Mouse (Mus musculus) small intestine, adult 2 months (tissue): Measurements from ENCODE around the gene Cib1. TPM values are rescaled to one million over a fixed set of nuclear protein-coding genes. Genes with fewer than 3 reads are reported as not detected.

Experiments used
- H3K27ac ChIP-seq: fragments of 200-500 bp; 2 replicates; pipeline ENCODE4 v1.5.1; 2012; ENCODE audit warnings: low read depth, low read length, control low read depth, inconsistent platforms; ENCODE audit not compliant: insufficient read depth
- H3K27me3 ChIP-seq: fragments of 200-500 bp; 2 replicates; pipeline ENCODE4 v1.6.1; 2012; ENCODE audit warnings: mild to moderate bottlenecking, moderate library complexity, low read length, inconsistent platforms; ENCODE audit not compliant: control insufficient read depth, insufficient read depth
- H3K36me3 ChIP-seq: fragments of 200-500 bp; 2 replicates; pipeline ENCODE4 v1.6.1; 2012; ENCODE audit warnings: mild to moderate bottlenecking, low read length, control low read depth, inconsistent platforms; ENCODE audit not compliant: control insufficient read depth, insufficient read depth
- H3K4me1 ChIP-seq: fragments of 200-500 bp; 2 replicates; pipeline ENCODE4 v1.6.1; 2012; ENCODE audit warnings: low read length, inconsistent platforms, mixed read lengths; ENCODE audit not compliant: control insufficient read depth, insufficient read depth, insufficient read length
- H3K4me3 ChIP-seq: fragments of 200-500 bp; 2 replicates; pipeline ENCODE4 v1.5.1; 2012; ENCODE audit warnings: low read depth, mild to moderate bottlenecking, control low read depth, inconsistent platforms, low read length, moderate library complexity
- CTCF ChIP-seq: fragments of 200-500 bp; IDR thresholded peaks from 2 replicates; pipeline ENCODE4 v1.5.1; 2012; ENCODE audit warnings: low read depth, mild to moderate bottlenecking, control low read depth, inconsistent platforms, low read length, moderate library complexity, mixed read lengths; ENCODE audit not compliant: insufficient replicate concordance, insufficient read length; ENCODE audit errors: extremely low read depth
- POLR2A ChIP-seq: fragments of 200-500 bp; IDR thresholded peaks from 2 replicates; pipeline ENCODE4 v1.6.1; 2012; ENCODE audit warnings: low read depth, mild to moderate bottlenecking, control low read depth, inconsistent platforms, low read length, moderate library complexity
- WGBS: fragments of 180-500 bp; shearing (Covaris S2); methylation state at CpG from one replicate; pipeline ENCODE4 v1.1.7; 2018; 5-methylcytosine and 5-hydroxymethylcytosine counted together
- polyA plus RNA-seq: library from polyadenylated mRNA; depleted of rRNA; stranded (reverse); fragments of >200 nt; gene quantifications from 2 replicates; pipeline ENCODE4 v1.2.3, GENCODE M21; 2012

Gene Cib1
- polyA plus RNA-seq, 1 experiment = 530 TPM

GRCm38 (mm10) chr7:80238542-80238941 is 5.9 kb upstream of the Cib1 start:
- no peaks in the 10 kb centered on the region for H3K27me3 ChIP-seq
- H3K4me1 ChIP-seq = peaks cover 3% of the 10 kb centered on the region; the same call in 1 of the 2 replicates
- H3K4me3 ChIP-seq = no peak overlapping the region
- WGBS = 87% methylated on average over 10 of the region's 10 CpGs
- no peak overlapping the region for H3K27ac ChIP-seq
- no peak for TF ChIP-seq POLR2A
- no peak for TF ChIP-seq CTCF
- H3K36me3 ChIP-seq = peaks cover 29% of the 10 kb centered on the region

DNA sequence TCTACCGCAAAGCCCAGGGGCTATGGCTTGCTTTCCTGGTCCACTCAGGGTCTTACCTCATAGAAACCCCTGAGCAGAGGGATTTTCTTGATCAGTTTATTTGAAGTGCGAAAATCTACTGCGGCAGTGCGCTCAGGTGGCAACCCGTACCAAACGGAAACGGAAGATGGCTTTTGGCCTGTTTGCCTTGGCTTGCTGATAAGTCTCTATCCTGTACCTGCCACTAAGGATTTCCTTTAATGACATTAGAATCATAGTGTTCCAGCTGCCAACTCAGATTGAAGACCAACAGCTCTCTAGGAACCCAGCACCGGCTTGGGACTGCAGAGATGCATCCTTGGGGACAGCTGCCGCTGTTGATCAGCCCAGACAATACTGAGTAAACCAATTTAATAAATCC is 1.2 kb upstream of the Cib1 start:
- H3K4me1 ChIP-seq = peaks cover 5% of the 10 kb centered on the region; the same call in 1 of the 2 replicates
- TF ChIP-seq CTCF = no peak
- TF ChIP-seq POLR2A = no peak
- H3K27ac ChIP-seq = peak overlapping the region; percentile 51; the same call in 1 of the 2 replicates
- H3K4me3 ChIP-seq = peak overlapping the region; percentile 53
- 29% methylated on average over 9 of the region's 9 CpGs for WGBS
- peaks cover 17% of the 10 kb centered on the region for H3K36me3 ChIP-seq
- H3K27me3 ChIP-seq = no peaks in the 10 kb centered on the region

- peaks cover 6% of the 10 kb centered on the region for H3K4me1 ChIP-seq
- no peaks in the 10 kb centered on the region for H3K27me3 ChIP-seq
- peak overlapping the region; percentile 100 for H3K27ac ChIP-seq
- H3K4me3 ChIP-seq = peak overlapping the region; percentile 83
- H3K36me3 ChIP-seq = peaks cover 23% of the 10 kb centered on the region
- WGBS = under 1% methylated on average over 29 of the region's 29 CpGs
- TF ChIP-seq CTCF = no peak
Observed at GRCm38 (mm10) chr7:80231971-80232488, 583 bp downstream of the Cib1 start.

- WGBS = 25% methylated on average over 6 of the region's 6 CpGs
- Histone ChIP-seq H3K4me1 (peaks cover 6% of the 10 kb centered on the region), H3K36me3 (peaks cover 37% of the 10 kb centered on the region), H3K27ac (peak overlapping the region; percentile 100), H3K27me3 (no peaks in the 10 kb centered on the region), H3K4me3 (peak overlapping the region; percentile 36)
- TF ChIP-seq CTCF (no peak), POLR2A (no peak)
Observed at GRCm38 (mm10) chr7:80230196-80230595, 2.4 kb downstream of the Cib1 start.

GRCm38 (mm10) chr7:80227065-80227464 is 5.5 kb downstream of the Cib1 start:
- peaks cover 64% of the 10 kb centered on the region for H3K36me3 ChIP-seq

DNA sequence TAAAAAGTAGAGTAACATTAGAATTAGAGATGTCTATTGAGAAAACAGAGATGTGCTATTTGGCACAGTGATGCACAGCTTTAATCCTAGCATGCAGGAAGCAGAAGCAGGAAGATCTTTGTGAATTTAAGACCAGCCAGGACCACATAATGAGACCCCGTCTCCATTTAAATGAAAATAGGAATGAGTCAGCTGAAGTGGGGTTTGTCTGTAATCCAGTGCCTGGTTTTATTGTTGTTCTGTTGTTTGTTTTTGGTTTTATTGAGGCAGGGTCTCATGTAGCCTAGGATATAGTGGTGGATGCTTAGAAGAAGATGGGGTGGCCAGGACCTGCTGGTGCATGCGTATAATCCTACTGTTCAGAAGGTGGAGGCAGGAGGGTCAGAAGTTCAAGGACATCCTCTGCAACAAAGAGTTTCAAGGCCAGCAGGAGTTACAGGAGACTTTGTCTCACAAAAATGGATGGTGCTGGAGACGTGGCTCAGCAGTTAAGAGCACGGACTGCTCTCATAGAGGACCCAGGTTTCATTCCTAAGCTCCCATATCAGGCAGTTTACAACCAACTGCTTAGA is 11.3 kb downstream of the Cib1 start:
- TF ChIP-seq POLR2A = no peak
- no peak for TF ChIP-seq CTCF
- WGBS = 85% methylated on average over 4 of the region's 4 CpGs
- peaks cover 90% of the 10 kb centered on the region for H3K36me3 ChIP-seq
- H3K27ac ChIP-seq = no peak overlapping the region
- no peak overlapping the region for H3K4me3 ChIP-seq
- H3K27me3 ChIP-seq = no peaks in the 10 kb centered on the region
- no peaks in the 10 kb centered on the region; the same call in 1 of the 2 replicates for H3K4me1 ChIP-seq

More at GRCm38 (mm10) chr7:80227065-80227464, 5.5 kb downstream of the Cib1 start:
- Histone ChIP-seq H3K27ac (no peak overlapping the region), H3K27me3 (no peaks in the 10 kb centered on the region), H3K4me3 (no peak overlapping the region), H3K4me1 (peaks cover 4% of the 10 kb centered on the region)
- TF ChIP-seq CTCF = no peak
- TF ChIP-seq POLR2A = no peak
- 84% methylated on average over 4 of the region's 4 CpGs for WGBS

GRCm38 (mm10) chr7:80220237-80220797 is 12.3 kb downstream of the Cib1 start:
- no peak overlapping the region for H3K27ac ChIP-seq
- no peaks in the 10 kb centered on the region; the same call in 1 of the 2 replicates for H3K4me1 ChIP-seq
- no peak for TF ChIP-seq CTCF
- no peak for TF ChIP-seq POLR2A
- H3K36me3 ChIP-seq = peaks cover 92% of the 10 kb centered on the region
- H3K4me3 ChIP-seq = no peak overlapping the region
- 95% methylated on average over 9 of the region's 9 CpGs for WGBS
- H3K27me3 ChIP-seq = no peaks in the 10 kb centered on the region

GRCm38 (mm10) chr7:80218666-80219065 is 13.9 kb downstream of the Cib1 start:
- Histone ChIP-seq H3K27me3 (no peaks in the 10 kb centered on the region), H3K4me1 (no peaks in the 10 kb centered on the region; the same call in 1 of the 2 replicates), H3K27ac (no peak overlapping the region), H3K4me3 (no peak overlapping the region), H3K36me3 (peaks cover 86% of the 10 kb centered on the region)
- WGBS = 92% methylated on average over 9 of the region's 9 CpGs
- no peak for TF ChIP-seq POLR2A
- TF ChIP-seq CTCF = no peak
